Mouse (Mus musculus): ENCODE measurements at regions not wholly inside any gene's neighbourhood (a gene's known extent, or its start where the extent isn't known, plus 50 kb on each side); places are given as distances from the start of the nearest gene placed in this dataset.
A peak's percentile ranks its signal among the peaks of the same experiment; 100 is the strongest.

DNA sequence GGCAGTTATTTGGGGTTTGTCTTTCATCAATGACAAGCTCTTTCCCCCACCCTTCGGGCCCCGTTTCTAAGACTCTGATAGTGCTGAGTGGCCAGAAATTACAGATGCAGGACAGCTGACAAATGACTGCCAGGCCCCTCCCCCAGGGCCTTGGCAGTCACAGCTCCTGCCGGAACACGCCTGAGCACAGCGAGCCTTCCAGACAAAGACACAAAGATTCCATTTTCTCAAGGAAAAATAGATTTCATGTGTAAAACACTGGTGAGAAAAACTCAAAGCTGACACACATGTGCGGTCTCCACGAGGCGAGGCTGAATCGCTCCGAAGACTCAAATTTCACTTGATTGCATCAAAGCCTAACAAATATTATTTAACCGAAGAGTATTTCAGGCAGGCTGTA, 247.6 kb downstream of the Ptprc start:
- DNase-seq (ENCODE audit: low read depth, low spot score): no peak

DNA sequence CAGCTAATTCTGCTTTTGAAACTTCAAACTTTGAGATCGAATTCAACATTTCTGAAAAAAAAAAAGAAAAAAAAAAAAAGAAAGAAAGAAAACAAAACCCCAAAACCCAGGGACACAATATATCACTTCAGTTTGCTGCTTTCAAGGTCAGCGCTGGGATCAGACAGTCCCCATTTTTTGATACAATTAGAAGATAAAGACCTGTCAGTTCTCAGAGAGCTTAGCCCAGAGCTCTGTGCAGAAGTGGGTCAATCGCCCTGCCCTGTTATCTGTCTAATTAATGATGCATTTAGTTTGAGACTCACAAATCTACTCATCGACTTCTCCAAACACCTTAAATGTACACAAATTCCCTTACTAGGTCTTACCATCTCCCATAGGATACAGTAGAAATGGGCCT, 249.2 kb downstream of the Ptprc start:
- no peak for DNase-seq (ENCODE audit: low read depth, low spot score)

DNA sequence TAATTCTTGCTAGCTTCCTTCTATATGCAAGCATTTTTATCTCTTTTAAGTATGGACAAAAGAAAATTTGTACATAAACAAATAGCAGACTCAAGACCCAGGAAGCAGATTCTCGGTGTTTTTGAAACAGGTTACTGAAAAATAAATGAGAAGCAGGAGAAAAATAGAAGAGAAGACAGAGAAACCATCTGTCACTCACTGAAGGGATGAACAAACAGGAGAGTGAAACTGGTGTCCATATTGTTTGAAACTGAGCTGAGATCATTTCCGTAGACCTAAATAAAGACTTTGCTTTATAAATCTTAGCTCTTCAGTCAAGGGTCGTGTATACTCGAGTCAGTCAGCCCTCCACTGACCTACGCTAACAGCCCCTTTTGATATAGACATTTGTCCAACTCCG, 251.4 kb downstream of the Ptprc start:
- DNase-seq (ENCODE audit: low read depth, low spot score): no peak

DNA sequence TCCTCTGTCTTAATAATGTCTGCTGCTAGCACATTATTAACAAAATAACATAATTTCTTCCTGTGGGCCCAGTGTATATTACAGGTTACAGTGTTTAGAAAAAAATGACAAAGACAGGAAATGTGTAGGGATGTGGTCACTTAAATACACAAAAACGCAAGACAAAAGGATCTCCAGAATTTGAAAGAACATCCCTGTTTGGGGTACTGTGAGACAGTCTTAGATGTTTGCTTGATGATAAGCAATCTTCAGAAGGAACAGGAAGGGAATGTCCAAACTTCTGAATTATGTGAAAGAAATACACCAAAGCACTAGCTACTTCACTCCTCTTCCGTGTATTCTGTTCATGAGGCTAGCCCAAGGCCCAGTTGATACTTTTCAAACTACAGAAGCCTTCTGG, 251.8 kb downstream of the Ptprc start:
- DNase-seq (ENCODE audit: low read depth, low spot score): no peak

DNA sequence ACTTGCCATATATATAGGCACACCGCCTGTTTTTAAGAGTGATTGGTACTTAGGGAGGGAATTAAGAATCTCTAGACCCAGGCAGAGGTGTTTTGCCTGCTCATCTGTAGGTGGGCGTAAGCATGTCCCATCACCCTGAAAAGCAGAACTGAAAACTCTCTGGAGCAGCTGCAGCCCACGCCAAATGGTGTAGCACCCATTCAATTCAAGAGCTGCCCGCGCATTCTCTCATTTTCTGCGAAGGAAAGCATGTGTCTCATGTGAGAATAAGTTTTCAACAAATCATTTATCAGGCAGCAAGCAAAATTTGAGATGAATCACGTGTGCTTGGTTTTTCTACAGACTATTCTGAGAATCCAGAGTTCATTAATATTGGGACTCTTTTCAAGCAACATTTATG, 252.7 kb downstream of the Ptprc start:
- no peak for DNase-seq (ENCODE audit: low read depth, low spot score)

DNA sequence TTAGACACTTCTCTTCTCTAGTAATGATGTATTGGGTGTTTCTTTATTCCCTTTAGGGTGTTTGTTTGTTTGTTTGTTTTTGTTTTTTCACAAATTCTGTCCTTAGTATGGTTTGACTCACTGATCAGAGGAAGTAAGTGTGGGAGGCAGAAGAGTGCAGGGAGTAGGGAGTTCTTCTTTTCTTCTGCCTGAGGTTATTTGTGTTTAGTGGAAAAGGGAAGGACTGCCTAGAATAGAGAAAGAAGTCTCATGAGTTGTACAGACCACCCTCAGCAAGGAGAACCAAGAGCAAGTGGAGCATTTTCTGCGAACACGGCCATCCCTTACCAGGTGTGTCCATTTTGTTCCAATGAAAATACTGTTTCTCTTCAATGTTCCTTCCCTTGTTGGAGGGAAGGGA, 253.9 kb downstream of the Ptprc start:
- DNase-seq (ENCODE audit: low read depth, low spot score): no peak

DNA sequence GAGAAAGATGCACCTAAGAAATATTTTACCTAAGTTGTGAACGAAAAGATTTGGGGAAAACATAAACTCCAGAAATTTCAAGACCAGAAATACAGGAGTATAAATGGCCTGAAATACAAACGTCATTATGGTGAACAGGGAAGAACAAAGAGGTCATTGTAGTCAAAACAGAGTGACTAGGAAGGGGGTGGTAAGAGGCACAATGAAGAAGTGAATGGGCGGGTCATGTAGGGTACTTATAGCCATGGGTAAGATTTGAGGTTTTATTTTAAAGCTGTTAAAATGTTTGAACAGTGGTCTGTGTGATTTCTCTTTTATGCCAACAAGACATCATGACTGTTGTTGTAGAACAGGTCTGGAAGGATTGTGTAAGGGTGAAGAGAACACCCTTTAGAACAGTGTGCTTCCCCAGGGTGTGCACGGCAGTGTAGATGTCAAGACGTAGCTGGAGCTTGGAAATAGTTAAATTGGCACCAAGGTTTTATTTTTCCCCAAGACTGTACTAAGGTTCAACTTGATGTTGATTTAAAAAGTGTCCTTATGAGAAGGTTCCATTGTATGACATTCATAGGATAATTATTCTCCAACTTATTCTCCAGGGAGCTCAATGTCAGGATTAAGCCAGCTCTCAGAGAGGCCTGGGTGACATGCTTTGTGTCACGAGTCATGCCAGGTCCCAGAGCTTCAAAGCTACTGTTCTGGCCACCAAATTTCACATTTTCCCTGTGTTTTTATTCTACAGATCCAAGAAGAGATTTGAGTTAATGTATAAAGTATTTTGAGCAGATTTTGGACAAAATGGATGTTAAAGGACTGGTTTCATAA, 255.6 kb downstream of the Ptprc start:
- no peak for DNase-seq (ENCODE audit: low read depth, low spot score)

DNA sequence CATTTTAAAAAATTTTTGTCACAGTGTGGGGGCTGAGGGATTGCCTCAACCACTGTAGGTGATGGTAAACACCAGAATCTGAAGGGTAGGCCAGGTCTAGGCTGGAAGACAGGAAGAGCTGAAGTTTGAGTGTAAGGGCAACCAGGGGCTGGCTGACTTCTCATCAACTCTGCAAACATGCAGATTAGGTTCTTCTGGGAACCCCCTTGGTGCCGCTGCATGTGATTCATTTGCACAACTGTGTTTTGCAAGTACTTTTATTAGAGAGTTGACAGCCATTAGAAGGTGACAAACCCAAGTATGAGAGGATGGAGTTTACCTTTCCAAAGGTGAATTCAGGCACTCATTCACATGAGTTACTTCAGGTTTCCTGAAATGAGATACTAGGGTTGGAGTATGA, 258.1 kb downstream of the Ptprc start:
- DNase-seq (ENCODE audit: low read depth, low spot score): peak; percentile 73

DNA sequence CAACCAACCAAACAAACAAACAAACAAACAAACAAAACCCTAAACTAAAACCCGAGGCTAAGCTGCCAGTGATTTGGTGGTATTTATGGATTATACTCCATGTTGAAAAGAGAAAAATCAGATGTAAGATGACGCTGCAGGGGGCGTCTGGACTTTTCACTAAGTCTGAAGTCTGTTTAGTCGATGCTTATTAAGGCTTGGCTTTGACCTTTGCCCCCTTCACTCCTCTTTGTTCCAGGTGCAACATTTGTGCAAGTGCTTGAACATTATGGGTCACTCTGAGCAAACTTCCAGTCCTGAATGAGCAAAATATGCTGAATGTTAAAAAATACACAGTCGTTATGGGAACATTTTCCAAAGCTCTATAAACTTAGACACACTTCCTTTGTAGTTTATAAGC, 268.6 kb downstream of the Ptprc start:
- no peak for DNase-seq (ENCODE audit: low read depth, low spot score)

DNA sequence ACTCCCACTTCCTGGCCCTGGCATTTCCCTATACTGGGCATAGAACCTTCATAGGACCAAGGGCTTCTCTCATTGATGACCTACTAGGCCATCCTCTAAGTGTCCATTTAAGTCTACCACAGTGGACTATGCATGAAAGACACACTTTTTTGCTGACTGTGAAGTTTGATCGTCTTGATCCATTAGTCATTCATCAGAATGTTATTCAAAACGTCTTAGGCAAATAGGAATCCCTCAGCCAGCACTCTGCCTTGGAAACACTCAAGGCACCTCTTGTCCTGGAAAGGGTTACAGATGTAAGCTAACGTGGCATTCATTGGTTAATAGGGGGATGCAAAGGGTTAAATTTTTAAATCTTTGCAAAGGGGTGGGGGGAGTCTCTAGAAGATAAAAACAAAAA, 269.0 kb downstream of the Ptprc start:
- no peak for DNase-seq (ENCODE audit: low read depth, low spot score)

DNA sequence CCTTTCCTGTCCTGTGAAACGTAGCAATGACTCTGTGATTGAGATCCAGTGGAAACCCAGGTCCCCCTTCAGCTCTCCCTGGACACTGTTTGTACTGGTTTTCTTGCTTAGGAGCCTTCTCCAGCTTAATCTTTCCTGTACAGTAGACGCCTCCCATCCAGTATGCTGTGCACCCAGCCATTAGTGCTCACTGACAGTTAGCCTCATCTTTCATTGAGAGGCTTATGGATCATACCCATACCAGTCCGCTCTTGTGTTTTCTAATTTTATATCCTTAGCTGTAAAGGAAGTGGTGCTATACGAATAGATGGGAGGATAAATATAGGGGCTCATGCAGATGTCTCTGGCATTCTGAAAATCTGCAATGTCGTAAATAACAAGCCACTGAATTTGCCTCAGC, 269.9 kb downstream of the Ptprc start:
- no peak for DNase-seq (ENCODE audit: low read depth, low spot score)

DNA sequence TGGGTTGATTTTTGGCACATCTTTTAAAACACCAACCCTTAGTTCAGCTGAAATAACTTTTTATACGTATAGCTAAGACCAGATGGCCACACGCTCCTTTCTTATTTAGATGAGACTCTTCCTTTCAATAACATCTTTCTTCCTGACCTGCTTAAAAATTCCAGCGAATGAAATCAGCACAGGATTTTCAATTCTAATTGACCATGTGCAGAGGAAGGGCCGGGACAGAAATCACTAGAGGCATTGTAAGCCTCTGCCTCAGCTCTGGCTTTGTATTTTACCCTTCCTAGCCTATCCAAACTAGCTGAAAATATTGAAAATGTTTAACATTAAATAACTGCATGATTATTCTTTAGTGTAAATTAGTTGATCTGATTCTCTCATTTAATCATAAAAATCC, 272.2 kb downstream of the Ptprc start:
- no peak for DNase-seq (ENCODE audit: low read depth, low spot score)

DNA sequence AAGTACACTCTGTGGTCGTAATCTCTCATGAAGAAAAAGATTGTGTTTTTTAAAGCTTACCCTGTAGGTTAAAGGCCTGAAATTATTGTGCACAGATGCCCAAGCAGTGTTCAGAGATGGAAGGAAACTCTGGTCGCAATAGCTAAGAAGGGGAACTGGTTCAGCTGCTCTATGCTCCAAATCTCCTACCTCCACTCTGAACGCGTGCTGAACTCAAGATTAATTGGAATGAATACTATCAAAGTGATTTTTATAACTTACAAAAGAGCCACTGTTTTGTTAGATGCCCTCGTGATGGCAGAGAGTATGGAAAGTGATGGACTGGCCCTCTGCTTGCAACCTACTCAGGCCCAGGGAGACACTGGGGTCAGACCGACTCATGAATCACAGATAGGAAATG, 272.6 kb downstream of the Ptprc start:
- DNase-seq (ENCODE audit: low read depth, low spot score): no peak

DNA sequence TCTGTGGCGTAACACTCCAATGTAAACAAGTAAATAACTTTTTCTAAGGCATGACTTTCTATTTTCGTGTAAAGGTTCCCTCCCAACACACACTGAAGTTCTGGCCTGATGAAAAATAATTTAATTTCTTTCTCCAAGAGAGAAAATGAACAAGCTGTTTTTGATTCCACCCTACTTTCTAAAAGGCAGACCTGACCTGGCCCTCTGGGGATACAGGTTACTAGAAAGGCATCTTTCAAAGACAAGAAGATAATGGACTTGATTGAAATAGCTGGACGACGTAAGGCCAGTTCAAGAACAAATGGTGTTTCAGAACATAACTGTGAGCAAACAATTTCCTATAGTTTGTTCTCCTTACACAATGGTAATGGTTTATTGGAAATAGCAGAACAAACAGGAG, 273.5 kb downstream of the Ptprc start:
- DNase-seq (ENCODE audit: low read depth, low spot score): no peak

DNA sequence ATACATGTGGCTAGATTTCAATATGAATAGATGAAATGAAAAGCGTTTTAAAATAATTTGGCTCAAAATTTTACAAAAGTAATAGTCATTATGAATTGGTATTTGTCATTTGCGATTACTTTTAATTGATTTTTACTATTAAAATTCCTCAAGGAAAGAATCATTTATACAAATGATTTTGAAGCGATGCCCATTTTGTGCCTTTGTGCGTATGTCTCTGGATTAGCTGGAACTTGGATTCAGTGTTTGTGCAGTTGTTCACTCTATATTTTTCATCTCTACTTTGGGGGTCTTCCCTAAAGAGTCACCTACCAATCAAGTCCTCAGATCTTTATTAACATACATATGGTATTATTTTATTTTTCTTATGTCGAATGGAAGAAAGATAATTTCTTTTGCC, 274.3 kb downstream of the Ptprc start:
- DNase-seq (ENCODE audit: low read depth, low spot score): no peak

DNA sequence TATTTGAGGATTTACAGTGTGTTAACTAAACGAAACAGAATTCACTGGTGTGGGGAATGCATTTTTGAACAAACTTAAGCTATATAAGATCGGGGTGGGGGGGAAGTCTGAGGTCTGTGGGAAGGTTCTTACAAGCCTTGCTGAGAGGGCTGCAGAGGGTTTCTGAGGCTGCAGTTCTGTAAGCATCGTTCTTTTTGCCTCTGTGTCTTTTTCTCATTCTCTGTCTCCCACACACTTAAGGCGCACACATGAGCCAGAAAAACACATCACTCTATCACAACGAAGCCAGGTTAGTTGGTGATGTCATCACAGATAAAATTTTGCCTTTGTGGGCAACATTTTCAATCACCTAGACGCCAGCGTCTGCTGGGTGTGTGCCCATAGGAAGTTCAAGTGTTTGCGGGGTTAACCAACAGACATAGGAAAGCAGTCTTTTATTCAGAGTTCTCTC, 274.9 kb downstream of the Ptprc start:
- DNase-seq (ENCODE audit: low read depth, low spot score): peak; percentile 66

DNA sequence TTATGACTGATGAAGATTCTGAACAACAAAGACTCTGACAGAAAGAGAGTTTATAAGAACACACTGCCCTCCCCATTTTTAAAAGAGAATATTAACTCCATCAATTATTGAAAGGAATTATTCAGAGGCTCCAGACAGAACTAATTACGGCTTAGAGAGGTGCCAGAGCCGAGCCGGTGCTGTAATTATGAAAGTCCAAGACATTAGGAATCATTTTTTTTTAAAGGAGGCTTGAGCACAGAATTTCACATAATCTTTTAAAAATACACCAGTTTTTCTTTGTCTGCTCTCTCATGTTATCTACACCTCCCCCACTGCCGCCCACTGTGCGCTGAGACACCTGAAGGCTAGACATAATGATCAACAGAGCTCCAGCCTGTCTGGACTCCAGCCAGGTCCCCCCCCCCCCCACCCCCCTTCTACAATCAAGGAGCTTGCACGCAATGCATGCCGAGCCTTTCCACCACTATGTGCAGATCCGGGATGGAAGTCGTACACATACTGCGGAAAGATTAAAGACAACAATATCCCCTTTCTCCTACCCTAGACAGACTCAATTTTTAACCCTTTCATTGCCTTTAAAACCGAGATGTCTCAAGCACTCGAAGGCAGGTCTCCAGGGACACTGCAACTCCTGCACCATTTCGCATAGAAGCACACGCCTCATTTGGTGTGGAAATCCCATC, 275.4 kb downstream of the Ptprc start:
- peak; percentile 53 for DNase-seq (ENCODE audit: low read depth, low spot score)

DNA sequence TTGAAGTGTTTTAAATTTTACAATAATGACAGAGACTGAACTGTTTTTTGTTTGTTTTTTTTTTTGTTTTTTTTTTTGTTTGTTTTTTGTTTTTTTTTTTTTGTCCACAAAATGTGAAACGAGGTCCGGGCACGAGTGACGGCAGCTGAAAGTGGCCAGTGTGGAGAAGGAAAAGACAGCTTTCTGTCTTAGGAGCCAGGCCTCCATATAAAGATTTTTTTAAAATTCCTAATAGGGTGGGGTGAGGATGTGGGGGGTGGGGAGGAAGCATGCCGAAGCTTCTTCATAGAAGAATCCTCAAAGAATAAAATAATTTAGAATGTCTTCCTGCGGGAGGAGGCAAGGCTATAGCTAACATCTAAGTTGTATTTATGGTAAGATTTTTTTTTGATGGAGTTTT, 276.2 kb downstream of the Ptprc start:
- peak; percentile 19 for DNase-seq (ENCODE audit: low read depth, low spot score)

DNA sequence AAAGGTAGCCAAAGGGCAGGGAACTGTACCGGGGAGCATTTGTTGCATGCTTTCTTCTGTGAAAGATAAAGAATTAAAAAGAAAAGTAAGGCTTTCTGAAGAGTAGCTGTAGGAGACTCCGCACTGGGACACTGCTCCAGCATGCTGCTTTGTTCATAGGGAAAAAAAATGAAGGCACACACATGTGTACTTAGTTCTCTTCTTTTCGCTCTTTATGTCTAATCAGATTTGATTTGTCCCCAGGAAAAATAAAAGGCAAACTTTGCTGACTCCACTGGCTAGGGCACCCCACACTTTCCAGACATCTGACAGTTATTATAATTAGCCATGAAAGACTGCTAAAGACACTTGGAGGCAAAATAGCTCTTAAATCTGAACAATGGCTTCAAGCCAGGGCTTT, 276.6 kb downstream of the Ptprc start:
- DNase-seq (ENCODE audit: low read depth, low spot score): no peak

DNA sequence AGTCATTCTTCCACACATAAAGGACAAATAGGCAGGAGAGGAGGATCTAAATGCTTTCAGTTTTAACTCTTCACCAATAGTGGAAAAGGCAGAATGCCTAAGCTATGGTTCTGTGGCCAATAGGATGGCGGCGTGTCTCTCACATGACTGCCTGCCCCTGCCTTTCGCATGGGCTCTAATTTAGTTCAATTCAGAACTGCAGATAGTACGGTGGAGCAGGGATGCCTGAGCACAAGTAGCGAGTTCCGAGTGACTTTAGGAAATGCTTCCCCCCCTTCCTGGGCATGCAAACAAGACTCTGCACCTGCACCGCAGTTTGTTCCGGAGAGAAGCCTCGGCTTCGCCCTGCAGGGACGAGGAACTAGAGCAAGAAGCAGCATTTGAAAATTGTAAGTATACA, 277.1 kb downstream of the Ptprc start:
- peak; percentile 89 for DNase-seq (ENCODE audit: low read depth, low spot score)

DNA sequence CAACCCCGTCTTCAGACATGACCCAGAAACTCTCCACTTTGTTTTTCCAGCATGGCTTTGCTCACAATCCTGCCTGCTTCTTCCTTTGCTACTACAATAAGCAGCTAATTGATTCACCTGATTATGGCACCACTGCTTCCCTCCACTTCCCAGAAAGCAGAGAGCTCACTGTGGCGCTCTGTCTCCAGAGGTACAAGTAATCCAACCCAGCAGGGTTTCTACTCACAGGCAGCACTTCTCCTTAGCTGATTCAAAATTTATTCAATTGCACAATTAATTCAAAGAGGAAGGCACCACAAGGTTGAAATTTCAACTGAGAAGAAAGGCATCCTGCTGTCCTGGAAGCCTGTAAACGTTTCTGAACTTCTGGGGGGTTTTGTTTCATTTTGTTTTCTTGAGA, 293.9 kb downstream of the Ptprc start:
- no peak for DNase-seq (ENCODE audit: low read depth, low spot score)

DNA sequence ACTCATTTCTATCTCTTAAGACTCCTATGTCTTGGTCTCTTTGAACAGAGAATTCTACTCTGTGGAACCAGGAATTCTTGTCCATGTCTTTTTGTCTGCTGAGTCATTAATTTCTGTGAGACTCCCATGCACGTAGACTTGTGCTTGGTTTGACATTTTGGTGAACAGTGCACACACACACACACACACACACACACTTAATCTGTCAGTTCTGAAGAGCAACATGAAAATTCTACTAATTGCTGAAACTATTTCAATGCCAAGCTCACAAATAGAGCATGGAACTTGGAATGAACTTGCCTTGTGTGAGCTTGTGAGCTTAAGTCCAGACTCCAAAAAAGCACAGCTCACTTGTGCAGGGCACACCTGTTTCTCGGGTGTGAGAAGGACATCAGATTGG, 301.1 kb downstream of the Ptprc start:
- no peak for DNase-seq (ENCODE audit: low read depth, low spot score)

DNA sequence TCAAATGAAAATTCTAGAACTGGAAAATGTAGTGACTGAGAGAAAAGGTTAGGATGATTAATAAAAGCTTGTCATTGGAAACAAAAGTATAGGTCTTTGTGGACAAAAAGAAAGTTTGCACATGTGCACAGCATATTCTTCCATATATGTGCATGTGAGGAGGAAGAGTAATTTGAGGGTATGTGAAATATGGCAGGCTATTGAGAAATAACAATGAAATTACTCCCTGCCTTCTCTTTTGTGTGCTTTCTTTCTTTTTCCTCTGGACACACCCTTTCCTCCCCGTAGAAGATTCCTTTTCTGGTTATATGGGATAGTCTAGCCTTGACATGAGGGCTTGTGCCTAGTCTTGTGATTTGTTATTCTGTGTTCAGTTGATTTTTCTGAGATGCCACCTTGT, 301.9 kb downstream of the Ptprc start:
- DNase-seq (ENCODE audit: low read depth, low spot score): no peak

Data from CD4-positive, CD25-positive, alpha-beta regulatory T cell, adult 2 months (primary cell).